Mouse (Mus musculus) heart, adult 18-20 months (tissue): ENCODE measurements at regions not wholly inside any gene's neighbourhood (a gene's known extent, or its start where the extent isn't known, plus 50 kb on each side); places are given as distances from the start of the nearest gene placed in this dataset.
A peak's percentile ranks its signal among the peaks of the same experiment; 100 is the strongest.

Source experiments
- DNase-seq, 2 experiments: peaks; one replicate each; pipeline ENCODE4 v3.0.0; 2021 to 2022; ENCODE audit warnings: mixed read lengths in 1 of 2

DNA sequence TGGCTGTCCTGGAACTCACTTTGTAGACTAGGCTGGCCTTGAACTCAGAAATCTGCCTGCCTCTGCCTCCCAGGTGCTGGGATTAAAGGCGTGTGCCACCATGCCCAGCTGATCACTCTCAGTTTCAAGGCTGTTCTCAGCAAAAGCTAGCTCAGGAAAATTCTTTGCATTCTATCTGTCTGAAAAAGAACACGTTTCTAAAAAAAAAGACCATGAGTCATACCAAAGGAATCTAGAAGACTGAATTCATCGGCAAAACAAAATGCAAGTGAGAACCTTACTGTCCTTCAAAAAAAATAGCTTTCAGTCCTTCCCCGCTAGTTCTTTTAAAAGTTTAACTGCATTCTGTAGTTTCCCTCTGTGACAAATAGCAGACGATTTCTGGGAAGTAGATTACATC, 596.3 kb upstream of the Syt1 start:
- DNase-seq: no peak

DNA sequence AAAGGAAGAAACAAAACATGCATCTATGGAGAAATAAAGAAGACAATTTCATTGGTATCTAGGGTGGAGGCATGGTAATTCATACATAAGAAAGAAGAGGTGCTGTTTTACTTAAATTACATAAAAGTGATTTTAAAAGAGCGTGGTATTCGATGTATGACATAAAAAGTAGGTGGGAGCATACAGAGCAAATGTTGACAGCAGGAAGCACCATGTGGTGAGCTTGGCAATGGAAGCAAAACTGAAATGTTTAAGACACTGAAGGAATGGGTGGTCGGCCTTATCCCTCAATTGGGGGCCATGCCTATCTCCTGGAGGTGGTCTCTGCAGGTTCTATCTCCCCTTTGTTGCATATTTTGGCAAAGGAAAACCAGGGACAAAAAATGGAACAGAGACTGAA, 592.5 kb upstream of the Syt1 start:
- no peak for DNase-seq

DNA sequence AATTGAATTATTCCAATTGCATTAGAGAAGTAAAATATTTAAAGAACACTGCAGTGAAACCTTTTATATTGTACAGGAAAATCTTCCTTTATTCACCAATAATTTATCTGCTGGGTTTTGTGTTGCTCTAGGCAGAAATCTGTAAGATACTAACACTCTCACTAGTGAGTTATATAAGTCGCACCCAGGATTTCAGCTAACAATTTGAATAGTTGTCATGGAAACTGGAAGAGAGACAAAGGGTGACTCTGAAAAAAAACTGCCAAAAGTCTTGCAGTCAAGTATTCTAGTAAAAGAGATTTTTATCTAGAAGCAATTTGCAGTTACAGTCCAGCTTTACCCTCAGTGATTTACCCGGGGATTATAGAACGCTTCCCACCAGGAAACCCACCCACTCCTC, 587.8 kb upstream of the Syt1 start:
- DNase-seq: no peak

DNA sequence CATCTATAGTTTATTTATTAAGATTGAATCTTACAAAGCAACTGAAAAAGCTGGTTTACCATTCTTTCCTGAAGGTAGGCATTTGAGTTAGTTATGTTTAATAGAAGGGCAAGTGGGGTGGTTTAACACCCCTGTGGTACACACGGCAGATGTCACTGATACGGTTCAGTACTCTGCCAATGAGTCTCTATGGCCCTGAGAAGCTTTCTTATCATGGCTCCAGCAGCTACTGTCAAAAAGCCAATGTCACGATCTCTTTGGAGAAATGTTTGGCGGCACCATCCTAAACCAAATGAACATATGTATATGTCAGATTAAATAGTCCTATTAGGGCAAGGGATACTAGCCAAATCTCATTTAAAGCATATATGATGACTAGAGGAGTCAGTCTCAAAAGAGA, 562.4 kb upstream of the Syt1 start:
- no peak for DNase-seq

DNA sequence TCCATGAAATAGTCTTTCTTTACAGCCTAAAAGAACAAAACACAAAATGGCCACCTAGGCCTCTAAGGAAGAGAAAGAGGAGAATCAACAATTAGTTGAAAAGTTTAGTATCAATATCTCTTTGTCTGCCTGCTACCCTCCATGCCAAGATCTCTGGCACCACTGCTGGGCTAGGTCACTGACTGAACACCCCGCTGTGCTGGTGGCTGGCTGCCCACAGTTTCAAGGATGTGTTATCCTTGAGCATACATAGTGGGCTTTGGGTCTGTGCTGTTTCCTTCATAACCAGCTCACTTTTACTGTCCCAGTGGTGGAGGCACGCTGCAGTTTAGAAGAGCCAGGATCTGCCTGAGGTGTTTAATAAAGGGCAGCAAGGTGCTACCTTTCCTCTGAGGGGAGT, 559.0 kb upstream of the Syt1 start:
- no peak for DNase-seq

DNA sequence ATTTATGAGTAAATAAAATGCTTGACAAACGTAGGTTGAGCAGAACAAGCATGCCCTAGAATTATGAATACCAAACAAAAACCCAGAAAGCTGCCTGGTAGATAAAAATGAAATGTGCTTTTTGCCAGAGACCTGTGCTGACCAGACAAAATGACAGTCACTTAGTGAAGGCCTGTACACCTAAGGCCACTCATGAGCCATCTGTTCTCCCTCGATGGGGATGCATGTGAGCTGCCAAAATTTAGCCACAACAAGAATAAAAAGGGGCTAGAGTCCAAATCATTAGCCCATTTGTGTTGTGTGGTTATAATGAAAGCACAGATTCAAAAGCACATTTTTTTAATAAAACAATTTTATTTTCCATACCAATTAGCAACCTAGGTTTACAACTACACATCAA, 555.9 kb upstream of the Syt1 start:
- no peak for DNase-seq

DNA sequence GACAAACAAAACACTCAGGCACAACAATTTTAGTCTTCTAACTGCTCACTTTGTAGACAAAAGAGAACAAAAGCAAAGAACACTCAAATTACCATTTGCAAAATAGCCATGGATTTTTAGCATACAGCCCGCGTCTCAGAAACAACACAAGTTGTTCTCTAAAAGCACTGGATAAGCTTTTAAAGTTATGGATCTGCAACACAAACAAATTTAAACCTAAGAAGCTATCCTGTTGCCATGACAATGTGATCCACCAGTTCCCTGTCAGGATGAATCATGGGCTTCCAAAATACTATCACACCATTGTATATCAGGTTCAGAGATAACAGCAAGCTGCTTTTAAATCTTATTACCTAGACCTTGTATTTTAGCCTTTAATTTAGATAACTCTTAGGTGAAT, 550.9 kb upstream of the Syt1 start:
- no peak for DNase-seq

DNA sequence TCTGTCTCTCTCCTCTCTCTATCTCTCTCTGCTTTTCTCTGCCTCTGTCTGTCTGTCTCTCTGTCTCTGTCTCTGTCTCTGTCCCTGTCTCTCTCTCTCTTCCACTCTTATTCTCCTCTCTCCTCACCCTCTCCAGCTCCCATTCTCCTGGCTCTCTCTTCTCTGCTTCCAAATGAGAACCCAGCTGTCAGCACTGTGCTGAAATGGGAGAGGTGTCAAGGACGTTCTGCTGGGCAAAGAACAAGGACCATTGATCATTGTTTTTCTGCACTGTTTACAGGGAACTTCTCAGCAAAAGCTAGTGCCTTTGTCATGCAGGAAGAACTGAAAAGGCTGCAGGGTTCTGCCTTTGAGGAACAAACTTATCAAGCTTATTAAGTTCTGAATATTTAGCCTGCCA, 550.3 kb upstream of the Syt1 start:
- DNase-seq: no peak

DNA sequence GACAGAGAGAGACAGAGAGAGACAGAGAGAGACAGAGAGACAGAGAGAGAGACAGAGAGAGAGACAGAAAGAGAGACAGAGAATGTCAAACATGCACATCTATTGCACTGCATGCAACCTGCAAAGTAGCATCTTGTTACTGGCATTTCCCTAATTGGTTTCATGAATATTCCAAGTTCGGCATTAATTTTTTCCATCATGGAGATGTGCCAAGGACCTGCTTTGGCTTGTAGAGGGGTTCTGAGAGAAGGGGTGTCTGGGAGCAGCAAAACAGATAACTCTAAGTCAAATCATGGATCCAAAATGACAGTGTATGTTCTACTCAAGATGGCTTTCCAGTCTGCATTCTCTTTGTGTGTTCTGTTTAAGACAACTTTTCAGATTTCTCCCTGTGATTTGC, 532.5 kb upstream of the Syt1 start:
- DNase-seq: no peak

DNA sequence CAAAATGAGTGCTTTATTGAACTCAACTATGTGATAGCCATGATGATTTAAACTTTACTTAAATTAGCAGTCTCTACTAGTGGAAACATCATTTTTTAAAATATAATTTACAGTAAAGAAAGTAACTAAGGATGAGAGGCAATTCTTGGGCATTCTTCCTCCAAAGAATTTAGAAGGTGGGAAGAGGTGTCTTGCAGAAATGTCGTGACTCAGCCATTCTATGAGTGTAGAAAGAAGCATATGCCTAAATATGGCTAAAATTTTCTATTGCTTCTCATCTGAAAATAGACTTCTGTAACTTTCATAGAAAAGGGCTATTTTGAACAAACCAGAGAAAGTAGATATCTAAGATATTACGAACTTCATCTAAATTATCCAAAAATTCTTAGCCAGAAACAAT, 529.4 kb upstream of the Syt1 start:
- DNase-seq: no peak

DNA sequence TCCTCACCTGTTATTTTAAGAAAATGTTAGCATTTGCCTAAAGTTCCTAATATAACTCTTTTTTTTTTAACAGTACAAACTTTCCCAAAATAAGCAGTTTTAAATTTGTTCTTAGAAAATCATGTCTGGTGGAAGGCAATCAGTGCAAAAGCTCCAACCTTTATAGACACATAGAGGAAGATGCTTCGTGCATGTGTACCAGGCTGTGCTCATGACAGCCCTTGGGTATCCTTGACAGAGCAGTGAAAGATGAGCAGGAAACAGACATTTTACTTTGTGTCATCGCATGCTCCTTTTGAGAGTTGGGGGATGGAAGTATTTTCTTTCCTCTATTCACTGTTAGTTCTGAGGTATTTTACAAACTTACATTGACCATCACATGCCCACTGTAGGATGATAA, 517.3 kb upstream of the Syt1 start:
- DNase-seq: no peak

DNA sequence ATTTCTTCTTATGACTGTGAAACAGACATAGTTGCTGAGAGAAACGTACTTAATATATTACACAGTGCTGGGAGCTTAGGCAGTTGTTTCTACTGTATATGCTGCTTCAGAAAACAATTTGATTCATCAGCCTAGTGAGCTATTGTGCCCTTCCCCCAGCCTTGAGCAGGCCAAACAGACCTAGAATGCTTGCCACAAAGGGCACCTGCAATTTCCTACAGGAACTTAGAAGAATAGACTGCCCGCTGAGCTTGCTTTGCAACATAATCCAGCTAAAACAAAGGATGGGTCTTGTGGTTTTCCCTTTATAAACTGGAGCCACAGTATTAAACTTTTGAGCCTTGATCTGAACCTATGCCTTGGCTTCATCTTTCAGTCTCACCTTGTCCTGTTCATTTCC, 510.9 kb upstream of the Syt1 start:
- DNase-seq: no peak

DNA sequence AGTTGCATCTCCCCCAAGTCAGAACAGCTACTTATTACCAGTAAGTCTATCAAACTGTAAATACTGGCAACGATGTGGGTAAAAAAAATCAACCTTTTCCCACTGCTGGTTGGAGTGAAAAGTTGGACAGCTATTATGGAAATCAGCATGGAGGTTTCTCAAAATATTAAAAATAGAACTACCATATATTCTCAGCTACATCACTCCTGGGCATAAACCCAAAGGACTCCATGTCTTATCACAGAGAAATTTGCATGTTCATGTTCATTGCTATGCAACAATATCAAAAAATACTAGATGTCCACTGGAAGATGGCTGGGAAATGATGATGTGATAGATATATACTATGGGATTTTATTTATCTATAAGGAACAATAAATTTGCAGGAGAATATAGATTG, 506.9 kb upstream of the Syt1 start:
- no peak for DNase-seq

DNA sequence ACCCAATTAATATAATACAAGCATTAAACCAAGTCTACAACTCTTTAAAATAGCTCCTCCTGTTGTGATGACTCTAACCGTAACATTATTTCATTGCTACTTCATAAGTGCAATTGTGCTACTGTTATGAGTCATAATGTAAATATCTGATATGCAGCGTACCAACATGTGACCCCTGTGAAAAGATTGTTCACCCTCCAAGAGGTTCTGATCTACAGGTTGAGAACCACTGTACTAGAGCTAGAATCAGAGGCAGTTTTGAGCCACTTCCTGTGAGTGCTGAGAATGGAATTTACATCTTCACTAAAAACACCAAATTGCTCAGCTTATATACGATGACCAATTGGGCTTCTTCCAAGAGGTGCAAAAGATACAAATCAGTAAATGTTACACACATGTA, 504.4 kb upstream of the Syt1 start:
- DNase-seq: no peak

DNA sequence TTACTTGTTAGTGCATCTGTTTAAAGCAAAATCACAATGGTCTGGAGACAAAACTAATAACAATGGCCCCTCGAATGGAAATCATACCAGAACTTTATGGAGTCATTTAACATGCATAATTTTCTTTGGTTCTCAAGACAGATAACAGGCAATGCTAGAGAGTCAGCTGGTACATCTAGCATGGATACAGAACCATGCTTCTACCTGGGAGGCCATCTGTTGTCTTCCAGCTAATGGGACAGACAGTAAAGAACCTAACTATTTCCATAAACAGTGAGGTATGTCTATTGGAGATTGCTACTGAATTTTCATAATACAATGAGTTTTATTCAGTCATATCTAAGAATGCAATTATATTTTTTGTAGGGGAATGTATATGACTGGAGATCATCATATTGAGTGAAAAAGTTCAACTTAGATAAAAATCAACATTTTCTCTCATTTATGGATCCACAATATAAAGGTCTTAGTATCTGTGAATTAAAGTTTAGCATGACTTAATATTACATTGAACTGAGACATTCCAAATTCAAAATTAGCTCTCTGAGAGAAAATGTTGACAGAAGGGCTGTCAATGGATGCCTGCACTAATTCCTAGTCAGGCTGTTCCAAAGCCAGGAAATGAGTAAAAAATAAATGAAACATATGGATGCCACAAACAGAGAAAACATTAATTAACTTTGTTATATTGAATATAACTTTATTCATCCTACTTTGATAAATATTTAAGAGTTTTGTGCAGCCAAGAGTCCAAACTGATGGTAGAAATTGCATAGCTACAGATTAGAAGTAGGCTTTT, 500.3 kb upstream of the Syt1 start:
- DNase-seq: no peak

DNA sequence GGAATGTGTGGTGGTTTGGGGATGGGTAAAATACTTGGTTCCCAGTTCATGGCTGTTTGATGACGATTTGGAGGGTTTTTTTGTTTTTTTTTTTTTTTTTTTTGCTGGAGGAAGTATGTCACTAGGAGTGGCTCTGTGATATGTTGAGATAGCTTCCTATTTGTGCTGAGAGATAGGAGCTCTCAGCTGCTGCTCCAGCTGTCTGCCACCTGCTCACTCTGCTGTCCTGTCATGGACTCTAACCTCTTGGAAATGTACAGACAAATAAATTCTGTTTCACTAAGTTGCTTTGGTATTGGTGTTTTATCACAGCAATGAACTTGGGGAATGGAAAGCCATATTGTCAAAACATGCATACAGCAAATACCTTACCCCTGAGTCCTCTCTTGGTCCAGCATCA, 497.8 kb upstream of the Syt1 start:
- no peak for DNase-seq

DNA sequence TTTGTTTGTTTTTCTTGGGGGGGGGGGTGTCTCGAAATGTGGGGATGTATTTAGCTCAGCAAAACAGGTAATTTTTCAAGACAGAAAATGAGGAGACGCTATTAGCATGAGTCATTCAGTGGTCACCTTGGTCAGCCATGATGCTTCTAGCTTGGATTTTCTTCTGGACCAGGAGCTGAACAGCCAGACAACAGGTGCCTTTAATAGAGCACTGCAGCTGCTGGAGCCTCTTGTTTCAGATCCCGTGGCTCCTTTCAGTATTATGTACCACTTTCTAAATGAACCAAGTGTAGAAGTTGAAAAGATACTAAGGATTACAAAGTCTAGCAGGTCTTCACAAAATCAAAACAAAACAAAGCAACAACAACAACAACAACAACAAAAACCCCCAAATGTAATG, 496.4 kb upstream of the Syt1 start:
- DNase-seq: no peak

DNA sequence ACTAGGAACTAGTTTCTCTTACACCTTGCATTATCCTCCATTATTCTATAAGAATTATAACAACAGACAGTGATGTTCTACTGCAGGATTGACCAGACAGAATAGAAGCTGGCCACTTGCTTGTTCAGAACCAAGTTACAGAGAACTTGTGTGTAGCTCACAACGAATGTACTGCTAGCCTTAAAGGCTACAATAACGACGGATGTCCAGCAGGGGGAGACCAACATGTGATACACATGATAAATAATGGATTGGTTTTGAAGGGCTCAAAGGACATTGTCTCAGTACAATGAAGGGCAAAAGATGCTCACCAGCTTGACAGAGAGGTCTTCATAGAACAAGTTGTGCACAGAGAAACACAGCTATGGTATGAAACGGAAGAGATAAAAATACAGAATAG, 493.9 kb upstream of the Syt1 start:
- no peak for DNase-seq

DNA sequence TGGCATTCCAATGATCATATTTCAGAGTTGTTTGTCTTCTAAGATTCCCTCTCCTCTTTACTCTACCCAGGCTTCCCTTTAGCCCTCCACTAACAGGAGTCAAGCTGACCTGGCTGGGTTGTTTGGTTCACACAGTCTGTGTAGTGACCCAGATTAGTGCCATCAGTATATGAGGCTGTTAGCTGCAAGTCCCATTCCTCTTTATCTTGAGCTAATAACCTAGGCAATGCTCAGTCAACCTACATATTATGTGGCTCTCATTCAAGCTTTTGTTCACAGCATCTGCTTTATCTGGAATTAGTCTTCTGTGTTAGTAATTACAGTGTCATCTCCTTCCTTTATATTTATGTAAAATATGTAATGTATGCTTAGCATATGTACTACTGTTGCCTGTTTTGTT, 490.1 kb upstream of the Syt1 start:
- DNase-seq: no peak

DNA sequence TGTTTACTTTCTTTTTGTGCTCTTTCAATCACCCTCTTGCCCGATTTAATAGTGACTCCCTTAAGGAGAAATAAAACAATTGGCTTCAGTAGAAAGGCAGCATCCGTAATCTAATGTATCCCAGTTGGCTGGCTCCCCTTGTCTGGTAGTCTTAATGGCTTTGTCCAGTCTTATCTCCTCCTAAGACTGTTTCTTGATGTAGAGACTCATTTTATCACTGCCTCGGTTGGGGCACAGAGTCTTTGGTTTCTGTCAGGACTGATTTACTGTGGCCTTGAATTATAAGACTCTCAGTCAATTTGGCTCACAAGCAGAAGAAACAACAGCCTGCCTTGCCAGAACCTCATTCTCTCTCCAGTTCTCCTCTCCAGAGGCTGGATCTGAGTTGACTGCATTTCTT, 487.5 kb upstream of the Syt1 start:
- DNase-seq: no peak

DNA sequence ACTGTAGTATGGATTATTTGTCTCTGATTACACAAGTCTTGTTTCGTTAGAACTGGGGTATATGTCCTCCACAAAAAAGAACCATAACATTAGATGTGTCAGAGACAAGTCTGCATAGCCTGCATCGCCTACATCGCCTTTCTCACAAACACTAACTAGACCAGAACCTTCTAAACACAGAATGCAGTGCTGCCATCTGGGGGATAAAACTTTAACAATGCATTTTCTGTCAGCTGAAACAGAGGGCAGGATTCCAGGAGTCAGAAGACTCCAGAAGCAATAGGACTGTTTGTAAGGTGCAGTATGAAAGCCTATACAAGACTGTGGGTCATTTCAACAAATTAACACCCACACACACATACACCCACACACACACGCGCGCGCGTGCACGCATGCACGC, 485.4 kb upstream of the Syt1 start:
- DNase-seq: peak; percentile 2 to 16

DNA sequence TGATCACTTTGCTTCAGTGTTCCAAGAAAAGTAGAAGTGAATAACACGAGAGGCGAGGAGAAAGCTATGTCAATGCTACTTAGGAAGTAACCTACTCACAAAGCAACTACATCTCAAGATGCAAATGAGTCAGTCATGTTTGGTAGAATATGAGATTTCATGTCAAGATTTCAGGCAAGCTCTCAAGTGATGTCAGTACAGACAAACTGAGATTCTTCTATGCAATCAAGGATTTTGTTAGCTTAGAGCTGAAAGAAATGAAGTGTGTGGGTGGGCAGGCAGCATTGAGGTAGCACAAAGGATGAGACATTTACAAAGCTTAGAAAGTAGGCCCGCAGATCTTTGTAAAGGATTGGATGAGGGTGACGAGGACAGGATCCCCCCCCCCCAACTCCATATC, 480.0 kb upstream of the Syt1 start:
- no peak for DNase-seq

DNA sequence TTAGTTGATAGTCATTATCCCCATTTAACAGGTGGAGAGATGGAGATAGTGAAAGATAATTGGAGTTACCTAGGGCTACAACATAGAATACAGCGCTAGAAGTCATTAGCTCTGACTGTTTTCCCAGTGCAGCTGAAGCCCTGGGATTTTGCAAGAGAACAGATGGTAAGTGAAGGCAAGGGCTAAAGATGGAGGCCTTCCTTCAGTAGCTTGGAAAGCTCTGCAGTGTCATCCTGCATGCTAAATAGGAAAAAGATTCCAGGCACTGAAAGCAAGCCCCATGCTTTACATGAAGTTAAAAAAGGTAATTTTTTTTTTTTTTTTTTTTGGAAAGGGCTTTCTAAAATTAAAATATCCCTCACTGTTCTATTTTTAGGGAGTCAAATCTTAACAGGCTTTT, 477.2 kb upstream of the Syt1 start:
- no peak for DNase-seq

DNA sequence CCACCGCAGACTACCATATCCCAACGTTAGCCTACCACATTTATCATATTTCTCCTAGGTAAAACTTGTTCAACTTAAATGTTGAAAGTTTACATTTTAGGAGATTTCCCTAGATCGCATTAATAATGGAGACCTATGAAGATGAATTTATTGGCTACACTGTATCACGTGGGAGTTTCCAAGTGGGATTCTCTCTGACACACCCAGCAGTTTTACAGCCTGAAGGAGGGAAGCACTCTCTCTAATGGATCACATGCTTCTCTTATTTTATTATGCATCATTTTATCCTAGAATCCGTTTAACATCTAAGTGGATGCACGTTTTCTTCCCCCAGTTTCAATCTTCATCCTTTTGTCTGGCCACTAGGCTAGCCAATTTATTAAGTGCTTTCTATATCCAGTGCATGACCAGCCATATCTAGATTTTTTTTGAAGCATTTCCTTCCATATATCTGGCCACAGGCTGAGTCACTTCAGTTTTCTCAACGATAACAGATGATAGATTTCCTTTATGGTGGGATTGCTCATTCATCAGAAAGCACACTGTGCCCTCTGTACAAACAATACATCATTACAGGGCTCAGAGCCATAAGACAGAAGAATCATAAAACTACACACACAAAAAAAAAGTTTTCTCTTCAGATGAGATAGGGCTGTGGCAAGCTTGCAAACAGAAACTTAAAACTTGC, 476.3 kb upstream of the Syt1 start:
- no peak for DNase-seq
